Mouse (Mus musculus) lung, embryonic 15.5 days (tissue): ENCODE measurements around the gene Slco4a1. TPM values are rescaled to one million over a fixed set of nuclear protein-coding genes. Genes with fewer than 3 reads are reported as not detected.

Experiments used
- ATAC-seq: fragments of 200-750 bp; cut with Nextera tagmentation; 2 replicates; pipeline ENCODE4 v1.8.0; 2017; ENCODE audit warnings: moderate number of reproducible peaks, borderline replicate concordance; ENCODE audit not compliant: low FRiP score, low TSS enrichment; ENCODE audit errors: extremely low read depth
- H3K27ac ChIP-seq: fragments of 300-500 bp; sonication (generic); 2 replicates; pipeline ENCODE4 v1.5.1; 2015; ENCODE audit warnings: moderate library complexity, mild to moderate bottlenecking, inconsistent platforms
- H3K27me3 ChIP-seq: fragments of 300-500 bp; sonication (generic); 2 replicates; pipeline ENCODE4 v1.6.1; 2015; ENCODE audit warnings: inconsistent platforms
- H3K36me3 ChIP-seq: fragments of 300-500 bp; sonication (generic); 2 replicates; pipeline ENCODE4 v1.6.1; 2015; ENCODE audit warnings: inconsistent platforms
- H3K4me1 ChIP-seq: fragments of 300-500 bp; sonication (generic); 2 replicates; pipeline ENCODE4 v1.6.1; 2015; ENCODE audit warnings: inconsistent platforms
- H3K4me2 ChIP-seq: fragments of 300-500 bp; sonication (generic); 2 replicates; pipeline ENCODE4 v1.6.1; 2015; ENCODE audit warnings: inconsistent platforms, mild to moderate bottlenecking, moderate library complexity
- H3K4me3 ChIP-seq: fragments of 300-500 bp; sonication (generic); 2 replicates; pipeline ENCODE4 v1.5.1; 2015; ENCODE audit warnings: mild to moderate bottlenecking, inconsistent platforms
- H3K9ac ChIP-seq: fragments of 300-500 bp; sonication (generic); 2 replicates; pipeline ENCODE4 v1.6.1; 2015; ENCODE audit warnings: inconsistent platforms
- H3K9me3 ChIP-seq: fragments of 300-500 bp; sonication (generic); 2 replicates; pipeline ENCODE4 v1.6.1; 2016; ENCODE audit warnings: inconsistent platforms
- WGBS: fragments of 180-500 bp; shearing (Covaris S2); methylation state at CpG from one replicate; pipeline ENCODE4 v1.1.7; 2015; 5-methylcytosine and 5-hydroxymethylcytosine counted together
- polyA plus RNA-seq: library from polyadenylated mRNA; unstranded; fragments of >200 nt; fragmentation: Nextera tagmentation; extraction: Ambion mirVana; gene quantifications from 2 replicates; pipeline ENCODE4 v1.2.1, GENCODE M21; 2015

Slco4a1 gene
- polyA plus RNA-seq, 1 experiment from 2014 or later: 1.2 TPM

DNA sequence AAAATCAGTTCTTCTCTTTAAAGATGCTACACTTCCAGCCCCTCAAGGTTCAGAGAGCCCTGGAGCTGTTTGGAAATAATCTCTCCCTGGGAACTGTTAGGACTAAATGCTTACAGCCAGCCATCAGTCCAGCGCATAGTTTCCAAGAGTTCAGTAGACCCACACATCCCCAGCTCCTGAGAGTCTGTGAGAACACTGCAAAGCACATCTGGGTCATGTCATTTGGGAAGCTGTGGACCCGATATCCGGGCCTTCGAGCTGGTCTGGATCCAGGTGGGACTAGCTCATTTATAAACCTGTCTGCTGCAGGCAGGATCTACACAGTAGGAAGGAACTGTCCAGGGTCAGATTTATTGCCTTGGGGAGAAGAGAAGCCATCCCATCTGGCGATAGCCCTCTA, 54.8 kb downstream of the Slco4a1 start:
- 54% methylated on average over 5 of the region's 5 CpGs for WGBS
- Histone ChIP-seq H3K27ac (no peak overlapping the region), H3K4me3 (no peak overlapping the region), H3K9me3 (no peaks in the 10 kb centered on the region), H3K4me1 (peaks cover 17% of the 10 kb centered on the region), H3K36me3 (no peaks in the 10 kb centered on the region), H3K4me2 (no peak overlapping the region), H3K27me3 (0 out of 2 replicates have a peak, but pooled peaks cover 2% of the 10 kb centered on the region), H3K9ac (no peak overlapping the region)
- no peak for ATAC-seq

DNA sequence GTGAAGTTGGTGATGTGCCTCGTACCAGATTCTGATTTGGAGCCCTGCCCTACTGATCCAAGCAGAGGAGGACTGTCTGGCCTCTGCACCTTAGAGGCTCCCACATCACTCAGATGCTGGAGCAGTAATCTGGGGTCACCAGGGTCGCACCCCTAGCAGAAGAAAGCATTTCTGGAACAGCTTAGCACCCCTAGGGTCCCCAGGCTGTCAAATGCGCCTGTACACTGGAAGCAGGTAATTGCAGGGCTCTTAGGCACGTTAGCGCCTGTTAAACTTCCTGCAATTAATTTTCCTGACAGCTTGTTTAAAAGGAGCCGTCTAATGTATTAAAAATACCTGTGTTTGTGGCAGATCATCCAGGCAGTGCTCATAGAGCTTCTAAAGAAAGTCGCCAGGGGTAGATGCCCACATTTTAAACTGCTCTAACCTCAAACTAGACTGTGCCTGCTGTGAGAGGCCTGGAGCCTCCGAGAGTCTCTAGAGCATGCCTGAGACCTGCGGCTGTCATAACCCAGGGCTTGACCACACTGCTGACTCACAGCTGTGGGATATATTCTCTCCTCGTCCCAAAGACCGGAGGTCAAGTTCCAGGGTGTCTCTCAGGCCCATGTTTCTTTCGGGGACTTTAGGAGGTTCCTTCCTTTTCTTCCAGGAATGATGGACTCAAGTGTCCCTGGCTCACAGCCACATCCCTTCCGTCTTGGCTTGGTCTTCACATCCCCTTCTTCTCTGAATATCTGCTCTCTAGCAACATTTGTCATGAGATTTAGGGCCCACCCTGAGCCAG, 56.0 kb downstream of the Slco4a1 start:
- H3K9ac ChIP-seq: no peak overlapping the region
- H3K4me3 ChIP-seq: no peak overlapping the region
- peaks cover 17% of the 10 kb centered on the region for H3K4me1 ChIP-seq
- H3K4me2 ChIP-seq: no peak overlapping the region
- H3K27ac ChIP-seq: no peak overlapping the region; the same call in 1 of the 2 replicates
- no peaks in the 10 kb centered on the region for H3K9me3 ChIP-seq
- WGBS: 32% methylated on average over 13 of the region's 13 CpGs
- H3K36me3 ChIP-seq: no peaks in the 10 kb centered on the region
- ATAC-seq: no peak
- H3K27me3 ChIP-seq: no peaks in the 10 kb centered on the region

DNA sequence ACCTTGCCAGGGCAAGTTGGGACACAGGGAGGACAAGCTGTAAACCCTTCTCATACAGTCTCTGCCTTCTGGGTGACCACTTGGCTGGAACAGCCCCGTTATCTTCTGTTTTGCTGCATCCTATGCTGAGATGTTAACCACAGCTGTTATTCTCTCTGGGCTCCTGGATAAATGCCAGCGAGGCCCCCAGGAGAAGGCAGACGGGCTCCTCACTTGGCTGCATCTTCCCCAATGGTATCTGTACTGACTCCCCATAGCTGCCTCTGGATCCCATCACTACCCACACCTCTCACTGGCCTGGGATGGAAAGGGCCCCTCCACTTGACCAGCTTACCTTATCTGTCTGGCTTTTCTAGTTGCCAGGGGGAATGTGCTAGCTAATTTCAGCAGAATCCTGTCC, 57.0 kb downstream of the Slco4a1 start:
- Histone ChIP-seq H3K9me3 (no peaks in the 10 kb centered on the region), H3K4me2 (no peak overlapping the region), H3K9ac (no peak overlapping the region), H3K36me3 (no peaks in the 10 kb centered on the region), H3K27ac (no peak overlapping the region), H3K27me3 (no peaks in the 10 kb centered on the region), H3K4me3 (no peak overlapping the region), H3K4me1 (peaks cover 17% of the 10 kb centered on the region)
- ATAC-seq: peak; percentile 47; the same call in 1 of the 2 replicates
- WGBS: 34% methylated on average over 3 of the region's 3 CpGs

DNA sequence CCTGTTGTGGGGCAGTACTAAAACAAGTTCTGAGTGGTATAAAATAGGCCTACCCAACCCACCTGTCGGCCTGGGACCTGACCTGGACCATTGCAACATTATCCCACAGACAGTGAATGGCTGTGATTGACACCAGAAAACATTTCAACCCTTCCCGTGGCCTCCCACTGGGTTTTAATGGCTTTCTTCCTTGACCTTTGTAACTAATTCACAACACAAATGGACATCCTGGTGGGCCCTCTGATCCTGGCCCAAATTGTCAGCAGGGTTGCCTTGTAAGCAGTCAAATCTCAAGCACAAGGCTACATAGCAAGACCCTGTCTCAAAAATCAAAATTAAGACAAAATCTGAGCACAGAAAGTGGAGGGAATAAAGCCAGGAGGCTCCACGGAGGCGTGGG, 57.8 kb downstream of the Slco4a1 start:
- ATAC-seq: no peak

DNA sequence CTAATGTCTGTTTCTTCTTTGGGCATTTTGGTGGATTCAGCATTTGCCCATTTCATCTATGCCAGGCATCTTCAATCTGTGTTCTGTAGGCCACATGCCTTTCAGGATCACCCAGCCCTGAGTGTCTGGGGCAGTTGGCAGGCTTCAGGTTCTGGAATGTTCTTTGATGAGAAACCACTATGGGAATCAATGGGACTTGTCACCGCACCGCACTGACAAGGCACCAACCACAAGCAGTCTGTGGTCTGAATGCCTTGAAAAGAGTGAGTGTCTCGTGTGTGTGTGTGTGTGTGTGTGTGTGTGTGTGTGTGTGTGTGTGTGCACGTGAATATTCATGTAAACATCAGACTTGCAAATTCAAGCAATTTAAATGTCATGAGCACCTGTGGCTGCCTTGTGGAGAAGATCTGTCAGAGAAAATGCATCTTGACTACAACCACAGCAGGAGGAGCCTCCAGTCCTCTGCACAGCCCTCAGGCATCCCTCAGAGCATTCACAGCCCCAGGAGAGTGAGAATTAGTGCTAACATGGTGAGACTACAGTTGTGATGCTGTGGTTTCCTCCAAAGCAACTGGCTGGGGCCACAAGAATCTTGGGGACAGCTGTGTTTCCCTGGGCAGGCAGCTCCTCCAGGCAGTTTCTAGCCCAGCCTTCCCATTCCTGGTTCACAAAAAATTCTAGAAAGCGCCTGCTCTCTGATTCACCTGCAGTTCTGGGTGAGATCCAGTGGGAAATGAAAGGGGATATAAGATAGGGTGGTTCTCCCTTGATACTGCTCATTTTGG, 65.6 kb downstream of the Slco4a1 start:
- Histone ChIP-seq H3K9ac (no peak overlapping the region), H3K27me3 (0 out of 2 replicates have a peak, but pooled peaks cover 4% of the 10 kb centered on the region), H3K9me3 (no peaks in the 10 kb centered on the region), H3K27ac (no peak overlapping the region), H3K4me2 (no peak overlapping the region), H3K4me3 (no peak overlapping the region), H3K4me1 (no peaks in the 10 kb centered on the region), H3K36me3 (no peaks in the 10 kb centered on the region)
- WGBS: 77% methylated on average over 5 of the region's 5 CpGs
- no peak for ATAC-seq

More for the DNA sequence above, 57.8 kb downstream of the Slco4a1 start:
- no peak overlapping the region for H3K27ac ChIP-seq
- no peak overlapping the region for H3K4me3 ChIP-seq
- no peaks in the 10 kb centered on the region for H3K9me3 ChIP-seq
- WGBS: 62% methylated on average over 4 of the region's 4 CpGs
- H3K4me2 ChIP-seq: no peak overlapping the region
- H3K9ac ChIP-seq: no peak overlapping the region
- no peaks in the 10 kb centered on the region for H3K36me3 ChIP-seq
- H3K4me1 ChIP-seq: peaks cover 17% of the 10 kb centered on the region
- no peaks in the 10 kb centered on the region for H3K27me3 ChIP-seq

DNA sequence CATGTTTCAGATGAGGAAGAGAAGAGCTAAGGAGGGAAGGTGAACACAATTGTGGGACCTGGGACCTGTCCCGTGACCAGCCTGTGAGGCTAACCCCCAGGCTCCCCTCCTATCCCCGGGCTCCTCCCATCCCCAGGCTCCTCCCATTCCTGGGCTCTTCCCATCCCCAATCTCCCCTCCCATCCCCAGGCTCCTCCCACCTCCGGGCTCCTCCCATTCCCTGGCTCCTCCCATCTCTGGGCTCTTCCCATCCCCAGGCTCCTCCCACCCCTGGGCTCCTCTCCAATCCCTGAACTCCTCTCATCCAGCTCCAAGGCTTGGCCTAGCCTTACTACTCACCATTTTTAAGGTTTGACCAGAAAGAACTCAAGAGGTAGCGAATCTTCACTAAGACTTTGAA, 66.8 kb downstream of the Slco4a1 start:
- Histone ChIP-seq H3K9ac (no peak overlapping the region), H3K4me1 (0 out of 2 replicates have a peak, but pooled peaks cover 2% of the 10 kb centered on the region), H3K4me2 (no peak overlapping the region), H3K4me3 (no peak overlapping the region), H3K27ac (no peak overlapping the region), H3K36me3 (no peaks in the 10 kb centered on the region), H3K27me3 (0 out of 2 replicates have a peak, but pooled peaks cover 8% of the 10 kb centered on the region), H3K9me3 (no peaks in the 10 kb centered on the region)
- 58% methylated on average over 4 of the region's 4 CpGs for WGBS
- peak; percentile 42; the same call in 1 of the 2 replicates for ATAC-seq

Other genes starting within 250 kb of the Slco4a1 start
- 79.0 and 83.2 TPM in 2 replicates for gene Lama5, start 230.4 kb upstream of the Slco4a1 start, polyA plus RNA-seq
- 477 and 524 TPM in 2 replicates for gene Rps21, start 198.9 kb upstream of the Slco4a1 start, polyA plus RNA-seq
- gene Cables2, start 182.7 kb upstream of the Slco4a1 start, polyA plus RNA-seq: 14.1 and 16.5 TPM in 2 replicates
- 2.3 and 3.1 TPM in 2 replicates for gene Rbbp8nl, start 166.4 kb upstream of the Slco4a1 start, polyA plus RNA-seq
- 26.2 and 27.8 TPM in 2 replicates for gene Gata5, start 121.5 kb upstream of the Slco4a1 start, polyA plus RNA-seq
- gene Ntsr1, start 43.7 kb downstream of the Slco4a1 start, polyA plus RNA-seq: 0.89 and 1.3 TPM in 2 replicates
- gene Mrgbp, start 125.1 kb downstream of the Slco4a1 start, polyA plus RNA-seq: 29.9 and 31.3 TPM in 2 replicates
- gene Ogfr, start 133.0 kb downstream of the Slco4a1 start, polyA plus RNA-seq: 60.4 and 62.2 TPM in 2 replicates
- gene Col9a3, start 141.5 kb downstream of the Slco4a1 start, polyA plus RNA-seq: 36.3 and 39.5 TPM in 2 replicates
- gene Tcfl5, start 186.5 kb downstream of the Slco4a1 start, polyA plus RNA-seq: 0.10 and 0.22 TPM in 2 replicates